Mouse (Mus musculus) MEL (cell line): ENCODE measurements around the gene Btaf1.

ENCODE experiments used
- CTCF ChIP-seq, 3 experiments: IDR thresholded peaks in 2 of 3; conservative IDR thresholded peaks in 1 of 3; 2 replicates each; pipeline ENCODE4 v1.5.1; 2011 to 2012; ENCODE audit warnings: low read length in 3 of 3, low read depth in 2 of 3, mild to moderate bottlenecking in 2 of 3, improper control_type of control experiment in 1 of 3, inconsistent platforms in 1 of 3, mixed read lengths in 1 of 3, moderate library complexity in 1 of 3; ENCODE audit not compliant: control insufficient read depth in 1 of 3, insufficient read depth in 1 of 3, poor library complexity in 1 of 3, severe bottlenecking in 1 of 3
- MAX ChIP-seq: IDR thresholded peaks from 2 replicates; pipeline ENCODE4 v1.6.1; 2011; ENCODE audit warnings: low read length, improper control_type of control experiment
- MAZ ChIP-seq: IDR thresholded peaks from 2 replicates; pipeline ENCODE4 v1.6.1; 2012; ENCODE audit warnings: low read depth, mild to moderate bottlenecking, inconsistent platforms, low read length, improper control_type of control experiment
- TAL1 ChIP-seq: IDR thresholded peaks from 2 replicates; pipeline ENCODE4 v1.6.1; 2012; ENCODE audit warnings: mild to moderate bottlenecking, inconsistent platforms, low read length, moderate library complexity, mixed read lengths
- USF1 ChIP-seq: IDR thresholded peaks from 2 replicates; pipeline ENCODE4 v1.6.1; 2014; ENCODE audit warnings: low read depth, mild to moderate bottlenecking, inconsistent platforms, low read length, improper control_type of control experiment, moderate library complexity

DNA sequence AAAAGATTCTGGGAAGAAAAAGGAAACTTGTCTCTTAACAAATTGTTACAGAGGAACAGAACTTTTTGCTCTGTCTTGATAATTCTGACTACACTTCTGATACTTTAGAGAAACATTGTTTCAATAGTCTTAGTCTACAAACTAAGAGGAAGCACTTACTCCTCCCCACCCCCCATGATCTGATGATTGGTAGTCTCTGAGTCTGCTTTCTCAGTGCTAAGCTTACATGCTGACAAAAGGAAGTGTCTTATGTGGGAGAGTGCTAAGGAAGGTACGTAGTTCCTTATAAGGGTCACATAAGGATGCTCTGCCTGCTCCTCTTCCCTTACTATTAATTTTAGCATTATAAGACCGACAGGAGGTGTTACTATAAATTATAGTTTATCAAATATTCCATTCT lies 6.7 kb downstream of the Btaf1 start:
- TF ChIP-seq MAZ (no peak), CTCF (IDR thresholded peaks at IDR 0.05 in 2 of 3, conservative IDR thresholded peaks at IDR 0.05 in 1 of 3; ENCODE audit: control insufficient read depth in 1 of 3, insufficient read depth in 1 of 3, low read depth in 2 of 3, low read length in 3 of 3, poor library complexity in 1 of 3, severe bottlenecking in 1 of 3) (no peak), USF1 (no peak), MAX (no peak), TAL1 (no peak)
